In genomic region chr4:46447461-46447860, GRCm38 (mm10) we compare ENCODE assay signal across 22 mouse cellular contexts. TPM values are rescaled to one million over a fixed set of nuclear protein-coding genes. Genes with fewer than 3 reads are reported as not detected.
A peak's percentile ranks its signal among the peaks of the same experiment; 100 is the strongest.
DNase-seq lines count a peak whose midpoint lies in the region; ATAC-seq and TF ChIP-seq lines count a peak whose summit lies in the region.
"Had no signal": no experiment of that assay in that cellular context is flagged by ENCODE, and none has a peak within 500 bp of the region (broad histone marks: within the 10 kb centered on the region; RNA-seq: fewer than 3 reads in every experiment).

No protein-coding gene starts in this region.

- peak; percentile 14 for DNase-seq in lung, postnatal 0 days (ENCODE audit: low spot score)
- no peak for DNase-seq in lung, adult 2 months
- DNase-seq in liver, embryonic 13.5 days: no peak
- no peak for DNase-seq in cerebellum, postnatal 25 days
- DNase-seq: adrenal gland, postnatal 10 days; cerebellum, adult 2 months; gastrocnemius, adult 2 months; heart, postnatal 10 days; kidney, adult 11 months; kidney, postnatal 36 days; layer of hippocampus, postnatal 36 days had no signal

- peaks cover 2% of the 10 kb centered on the region; the same call in 1 of the 2 replicates for H3K4me1 ChIP-seq in lung, postnatal 0 days (ENCODE audit: insufficient read depth, low read depth, low read length)
- H3K4me1 ChIP-seq in lung, adult 2 months (ENCODE audit: control insufficient read depth, insufficient read depth, low read length): peaks cover under 1% of the 10 kb centered on the region
- peaks cover 61% of the 10 kb centered on the region for H3K4me1 ChIP-seq in liver, embryonic 13.5 days (replicated peaks)
- peaks cover 4% of the 10 kb centered on the region for H3K4me1 ChIP-seq in midbrain, embryonic 16.5 days (ENCODE audit: control insufficient read depth, insufficient read depth, low read length)
- peaks cover 10% of the 10 kb centered on the region for H3K4me1 ChIP-seq in midbrain, embryonic 13.5 days (replicated peaks)

- no peak overlapping the region for H3K9ac ChIP-seq in lung, postnatal 0 days (replicated peaks; ENCODE audit: low read depth)
- H3K9ac ChIP-seq in liver, embryonic 13.5 days: peak overlapping the region; percentile 98
- H3K9ac ChIP-seq in midbrain, embryonic 16.5 days (ENCODE audit: low read depth, low read length): no peak overlapping the region
- no peak overlapping the region for H3K9ac ChIP-seq in midbrain, embryonic 13.5 days (replicated peaks)
- H3K9ac ChIP-seq: forebrain, embryonic 13.5 days; kidney, embryonic 15.5 days had no signal

- H3K36me3 ChIP-seq in lung, postnatal 0 days (ENCODE audit: insufficient read depth, low read length): no peaks in the 10 kb centered on the region
- peaks cover 6% of the 10 kb centered on the region for H3K36me3 ChIP-seq in liver, embryonic 13.5 days
- no peaks in the 10 kb centered on the region for H3K36me3 ChIP-seq in midbrain, embryonic 16.5 days (ENCODE audit: control insufficient read depth, insufficient read depth, low read length)
- no peaks in the 10 kb centered on the region for H3K36me3 ChIP-seq in midbrain, embryonic 13.5 days
- H3K36me3 ChIP-seq: kidney, embryonic 15.5 days had no signal

- H3K4me2 ChIP-seq in lung, postnatal 0 days (replicated peaks; ENCODE audit: low read depth, low read length): no peak overlapping the region
- no peak overlapping the region for H3K4me2 ChIP-seq in liver, embryonic 13.5 days
- H3K4me2 ChIP-seq in midbrain, embryonic 16.5 days (ENCODE audit: low read length): no peak overlapping the region
- H3K4me2 ChIP-seq in midbrain, embryonic 13.5 days (replicated peaks): no peak overlapping the region
- H3K4me2 ChIP-seq: forebrain, embryonic 13.5 days; heart, embryonic 11.5 days; kidney, embryonic 15.5 days; midbrain, embryonic 11.5 days had no signal

- TF ChIP-seq POLR2A in lung, adult 2 months (IDR thresholded peaks at IDR 0.05; ENCODE audit: borderline replicate concordance, extremely low read depth, low read depth, low read length): no peak

- H3K9me3 ChIP-seq in lung, postnatal 0 days (ENCODE audit: low read length): no peaks in the 10 kb centered on the region
- no peaks in the 10 kb centered on the region for H3K9me3 ChIP-seq in liver, embryonic 13.5 days (replicated peaks)
- H3K9me3 ChIP-seq in midbrain, embryonic 16.5 days (replicated peaks; ENCODE audit: control insufficient read depth, low read length, poor library complexity, severe bottlenecking): no peaks in the 10 kb centered on the region
- no peaks in the 10 kb centered on the region for H3K9me3 ChIP-seq in midbrain, embryonic 13.5 days
- H3K9me3 ChIP-seq: forebrain, embryonic 13.5 days; kidney, embryonic 15.5 days had no signal

- ATAC-seq in lung, postnatal 0 days: no peak
- no peak for ATAC-seq in liver, embryonic 13.5 days (ENCODE audit: low read depth)
- peak; percentile 21 for ATAC-seq in megakaryocyte progenitor cell, adult 5-6 weeks (replicated peaks; ENCODE audit: poor library complexity)
- ATAC-seq in midbrain, embryonic 16.5 days: no peak
- no peak for ATAC-seq in midbrain, embryonic 13.5 days
- ATAC-seq: activated CD4-positive, CD25-positive, alpha-beta regulatory T cell, adult 4 months; forebrain, embryonic 13.5 days had no signal

- TF ChIP-seq EP300 in lung, postnatal 0 days (IDR thresholded peaks at IDR 0.05): no peak

- no peak for TF ChIP-seq CTCF in lung, postnatal 0 days (IDR thresholded peaks at IDR 0.05)
- no peak for TF ChIP-seq CTCF in lung, adult 2 months (IDR thresholded peaks at IDR 0.05; ENCODE audit: insufficient read depth, low read length)

- no peak overlapping the region for H3K4me3 ChIP-seq in lung, postnatal 0 days (ENCODE audit: low read depth, low read length)
- no peak overlapping the region for H3K4me3 ChIP-seq in lung, adult 2 months (replicated peaks; ENCODE audit: extremely low read depth, low read depth, low read length)
- no peak overlapping the region for H3K4me3 ChIP-seq in liver, embryonic 13.5 days (replicated peaks)
- no peak overlapping the region for H3K4me3 ChIP-seq in midbrain, embryonic 16.5 days (ENCODE audit: low read depth, low read length)
- no peak overlapping the region for H3K4me3 ChIP-seq in midbrain, embryonic 13.5 days (replicated peaks)
- H3K4me3 ChIP-seq: forebrain, embryonic 13.5 days; gastrocnemius, adult 2 months; kidney, embryonic 15.5 days had no signal

- H3K27me3 ChIP-seq in lung, postnatal 0 days (replicated peaks; ENCODE audit: insufficient read depth, low read length): no peaks in the 10 kb centered on the region
- no peaks in the 10 kb centered on the region for H3K27me3 ChIP-seq in liver, embryonic 13.5 days
- H3K27me3 ChIP-seq in midbrain, embryonic 16.5 days (ENCODE audit: control insufficient read depth, insufficient read depth, low read depth, low read length): no peaks in the 10 kb centered on the region
- no peaks in the 10 kb centered on the region for H3K27me3 ChIP-seq in midbrain, embryonic 13.5 days
- H3K27me3 ChIP-seq: forebrain, embryonic 13.5 days; kidney, embryonic 15.5 days had no signal

- no peak overlapping the region for H3K27ac ChIP-seq in lung, postnatal 0 days (ENCODE audit: low read length)
- H3K27ac ChIP-seq in liver, embryonic 13.5 days: peak overlapping the region; percentile 99
- no peak overlapping the region for H3K27ac ChIP-seq in midbrain, embryonic 16.5 days (ENCODE audit: low read length)
- H3K27ac ChIP-seq in midbrain, embryonic 13.5 days: no peak overlapping the region
- H3K27ac ChIP-seq: forebrain, embryonic 13.5 days; gastrocnemius, adult 2 months; kidney, embryonic 15.5 days; macrophage had no signal

- 40% methylated on average over 1 of the region's 1 CpGs for WGBS in lung, postnatal 0 days
- WGBS in lung, adult 2 months: 63% methylated on average over 1 of the region's 1 CpGs
- 29% methylated on average over 1 of the region's 1 CpGs for WGBS in liver, embryonic 13.5 days (ENCODE audit: insufficient replicate concordance)
- 69% methylated on average over 1 of the region's 1 CpGs for WGBS in midbrain, embryonic 16.5 days
- WGBS in midbrain, embryonic 13.5 days: 56% methylated on average over 1 of the region's 1 CpGs

RNA-seq across cellular contexts. Expression of gene Anp32b, which starts 3.2 kb away (rescaled TPM):
- polyA plus RNA-seq in lung, postnatal 0 days (2015; fragmentation: Nextera tagmentation; extraction: Ambion mirVana): 81.3 and 91.0 TPM in 2 replicates
- polyA plus RNA-seq in lung, adult 2 months (2012; rRNA removed): 14.4 and 19.2 TPM in 2 replicates
- 555 and 600 TPM in 2 replicates for polyA plus RNA-seq in liver, embryonic 13.5 days (2015; fragmentation: Nextera tagmentation; extraction: Ambion mirVana)
- total RNA-seq in megakaryocyte progenitor cell, adult 5-6 weeks (2015): 743 and 817 TPM in 2 replicates
- 148 and 191 TPM in 2 replicates for total RNA-seq in megakaryocyte progenitor cell, adult 5-6 weeks (2017)
- 62.6 and 70.0 TPM in 2 replicates for polyA plus RNA-seq in midbrain, embryonic 16.5 days (2015; fragmentation: Nextera tagmentation; extraction: Ambion mirVana)
- 126 and 136 TPM in 2 replicates for polyA plus RNA-seq in midbrain, embryonic 13.5 days (2015; fragmentation: Nextera tagmentation; extraction: Ambion mirVana)

RNA-seq across cellular contexts. Expression of gene Hemgn, which starts 34.2 kb away (rescaled TPM):
- 0.73 and 1.0 TPM in 2 replicates for polyA plus RNA-seq in lung, postnatal 0 days (2015; fragmentation: Nextera tagmentation; extraction: Ambion mirVana)
- polyA plus RNA-seq in lung, adult 2 months (2012; rRNA removed): not detected in 2 replicates
- 405 and 482 TPM in 2 replicates for polyA plus RNA-seq in liver, embryonic 13.5 days (2015; fragmentation: Nextera tagmentation; extraction: Ambion mirVana)
- total RNA-seq in megakaryocyte progenitor cell, adult 5-6 weeks (2015): 11.7 and 25.5 TPM in 2 replicates
- total RNA-seq in megakaryocyte progenitor cell, adult 5-6 weeks (2017): 9.6 and 20.6 TPM in 2 replicates
- not detected in 2 replicates for polyA plus RNA-seq in midbrain, embryonic 16.5 days (2015; fragmentation: Nextera tagmentation; extraction: Ambion mirVana)
- polyA plus RNA-seq in midbrain, embryonic 13.5 days (2015; fragmentation: Nextera tagmentation; extraction: Ambion mirVana): 0.17 and 0.26 TPM in 2 replicates
- total RNA-seq: gastrocnemius, adult 2 months; layer of hippocampus, adult 8-10 months; layer of hippocampus, postnatal 36 days; left cerebral cortex, postnatal 14 days had no signal
- polyA plus RNA-seq: macrophage had no signal

RNA-seq across cellular contexts. Expression of gene Nans, which starts 41.6 kb away (rescaled TPM):
- 48.2 and 52.4 TPM in 2 replicates for polyA plus RNA-seq in lung, postnatal 0 days (2015; fragmentation: Nextera tagmentation; extraction: Ambion mirVana)
- 20.1 and 21.6 TPM in 2 replicates for polyA plus RNA-seq in lung, adult 2 months (2012; rRNA removed)
- polyA plus RNA-seq in liver, embryonic 13.5 days (2015; fragmentation: Nextera tagmentation; extraction: Ambion mirVana): 65.4 and 77.9 TPM in 2 replicates
- 71.5 and 73.9 TPM in 2 replicates for total RNA-seq in megakaryocyte progenitor cell, adult 5-6 weeks (2015)
- 83.3 and 84.5 TPM in 2 replicates for total RNA-seq in megakaryocyte progenitor cell, adult 5-6 weeks (2017)
- 66.9 and 71.7 TPM in 2 replicates for polyA plus RNA-seq in midbrain, embryonic 16.5 days (2015; fragmentation: Nextera tagmentation; extraction: Ambion mirVana)
- polyA plus RNA-seq in midbrain, embryonic 13.5 days (2015; fragmentation: Nextera tagmentation; extraction: Ambion mirVana): 63.2 and 63.9 TPM in 2 replicates

RNA-seq across cellular contexts. Expression of gene Trmo, which starts 58.2 kb away (rescaled TPM):
- polyA plus RNA-seq in lung, postnatal 0 days (2015; fragmentation: Nextera tagmentation; extraction: Ambion mirVana): 8.2 and 8.3 TPM in 2 replicates
- 4.3 and 5.5 TPM in 2 replicates for polyA plus RNA-seq in lung, adult 2 months (2012; rRNA removed)
- polyA plus RNA-seq in liver, embryonic 13.5 days (2015; fragmentation: Nextera tagmentation; extraction: Ambion mirVana): 8.7 and 9.7 TPM in 2 replicates
- total RNA-seq in megakaryocyte progenitor cell, adult 5-6 weeks (2015): 6.7 and 9.1 TPM in 2 replicates
- 12.6 and 14.4 TPM in 2 replicates for total RNA-seq in megakaryocyte progenitor cell, adult 5-6 weeks (2017)
- 8.6 and 9.0 TPM in 2 replicates for polyA plus RNA-seq in midbrain, embryonic 16.5 days (2015; fragmentation: Nextera tagmentation; extraction: Ambion mirVana)
- 7.8 and 9.2 TPM in 2 replicates for polyA plus RNA-seq in midbrain, embryonic 13.5 days (2015; fragmentation: Nextera tagmentation; extraction: Ambion mirVana)

Comparison
In these comparisons a context has a peak if more than half of its experiments do, and no peak if none do; other contexts are left out.
1. RNA of gene Hemgn, which starts 34.2 kb away (polyA plus RNA-seq): 405 to 482 TPM in liver, embryonic 13.5 days; 0.73 to 1.0 TPM in lung, postnatal 0 days, 0.17 to 0.26 TPM in midbrain, embryonic 13.5 days, not detected in lung, adult 2 months and not detected in midbrain, embryonic 16.5 days; every median in the first group is over 100 times any median in the second.